Mouse (Mus musculus): ENCODE results near the gene Rad9b. TPM values are rescaled to one million over a fixed set of nuclear protein-coding genes. Genes with fewer than 3 reads are reported as not detected.

Rad9b gene
- polyA plus RNA-seq, 1 experiment from 2014 or later = 5.9 TPM

DNA sequence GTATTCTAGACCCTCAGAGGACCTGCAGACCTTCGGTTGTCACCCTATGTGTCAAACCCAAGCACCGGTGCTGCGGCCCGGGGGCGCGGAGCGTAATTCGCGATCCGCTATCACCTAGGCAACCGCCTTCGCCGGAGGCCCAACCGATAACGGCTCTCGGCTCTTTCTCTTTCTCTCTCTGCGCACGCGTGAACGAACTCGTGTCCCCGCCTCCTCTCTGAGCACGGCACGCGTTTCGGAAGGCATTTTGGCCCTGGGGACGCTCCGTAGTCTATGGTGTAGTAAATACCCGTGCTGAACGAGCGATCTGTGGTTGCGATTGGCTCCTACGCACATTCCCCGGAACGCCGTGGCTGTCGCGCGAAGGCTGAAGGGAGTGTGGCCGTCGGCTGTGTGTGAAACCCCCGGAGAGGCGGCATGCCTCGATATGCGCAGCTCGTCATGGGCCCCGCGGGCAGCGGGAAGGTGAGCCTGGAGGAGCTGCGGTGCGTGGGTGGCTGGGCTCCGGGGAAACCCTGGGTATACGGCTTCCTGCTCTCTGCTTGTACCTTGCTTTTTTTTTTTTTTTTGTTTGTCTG, 18.2 kb upstream of the Rad9b start, which contains the start of gene Fam216a:
Fam216a (minus strand) TSS at position 173 of the 578 bp plus-strand sequence.
- ChIA-PET CTCF (no interaction called here), POLR2A (interaction anchor here (0.6 to 1.7 kb wide), 3 partner anchors 20 to 489 kb away, joined by 3 to 4 read pairs (median 3); no protein-coding TSS in a partner anchor)
- DNase-seq (ENCODE audit: low read depth, low spot score) = peak; percentile 99
- ATAC-seq = peak; percentile 86
- in situ Hi-C loops (cut with MboI; ENCODE audit: low pct_unique_long_range_greater_than_20kb) = no loop called here
- no peaks in the 10 kb centered on the region for H3K27me3 ChIP-seq
- no peak for TF ChIP-seq CTCF (IDR thresholded peaks at IDR 0.05)

GRCm38 (mm10) chr5:122371591-122372191, 17.7 kb upstream of the Rad9b start, which contains the start of gene Gpn3:
TSS of gene Gpn3 (plus strand) at chr5:122371876.
- POLR2A ChIA-PET = interaction anchor here (0.7 to 1.7 kb wide), 3 partner anchors 20 to 336 kb away, joined by 3 to 4 read pairs (median 3); partner anchors contain the start of gene P2rx4
- H3K27me3 ChIP-seq = no peaks in the 10 kb centered on the region
- ATAC-seq (peak; percentile 78), DNase-seq (ENCODE audit: low read depth, low spot score) (no peak)
- TF ChIP-seq CTCF (IDR thresholded peaks at IDR 0.05) = no peak
- in situ Hi-C loops (cut with MboI; ENCODE audit: low pct_unique_long_range_greater_than_20kb) = no loop called here
- CTCF ChIA-PET = interaction anchor here (2.2 kb wide), 1 partner anchor 8 kb away, joined by 7 read pairs; no protein-coding TSS in a partner anchor

GRCm38 (mm10) chr5:122354492-122355067, 547 bp upstream of the Rad9b start:
- POLR2A ChIA-PET = interaction anchor here (0.7 kb wide), 2 partner anchors 9 to 22 kb away, joined by 3 to 4 read pairs; no protein-coding TSS in a partner anchor
- peak; percentile 41 for TF ChIP-seq CTCF (IDR thresholded peaks at IDR 0.05)
- H3K27me3 ChIP-seq = no peaks in the 10 kb centered on the region
- in situ Hi-C loops (cut with MboI; ENCODE audit: low pct_unique_long_range_greater_than_20kb) = no loop called here
- peak; percentile 44 for ATAC-seq
- DNase-seq (ENCODE audit: low read depth, low spot score) = no peak
- CTCF ChIA-PET = interaction anchor here (0.7 kb wide), 1 partner anchor 26 kb away, joined by 3 read pairs; no protein-coding TSS in a partner anchor

- in situ Hi-C loops (cut with MboI; ENCODE audit: low pct_unique_long_range_greater_than_20kb) = loop anchor here (5.0 to 10.0 kb wide), 2 partner anchors 78 to 221 kb away; no protein-coding TSS in a partner anchor
- ATAC-seq (no peak), DNase-seq (ENCODE audit: low read depth, low spot score) (no peak)
- H3K27me3 ChIP-seq = no peaks in the 10 kb centered on the region
- TF ChIP-seq CTCF (IDR thresholded peaks at IDR 0.05) = peak; percentile 47
- CTCF ChIA-PET = interaction anchor here (1.5 to 6.1 kb wide), 3 partner anchors 59 to 80 kb away, joined by 5 to 90 read pairs (median 18); partner anchors contain the start of gene Tctn1
- POLR2A ChIA-PET = interaction anchor here (1.2 to 2.5 kb wide), 2 partner anchors 60 to 82 kb away, joined by 3 to 16 read pairs; partner anchors contain the start of gene Tctn1
Measured at GRCm38 (mm10) chr5:122345777-122346176, 8.3 kb downstream of the Rad9b start.

- TF ChIP-seq CTCF (IDR thresholded peaks at IDR 0.05) = peak; percentile 93
- in situ Hi-C loops (cut with MboI; ENCODE audit: low pct_unique_long_range_greater_than_20kb) = loop anchor here (10.0 kb wide), 1 partner anchor 219 kb away; no protein-coding TSS in a partner anchor
- no peak for ATAC-seq
- POLR2A ChIA-PET = interaction anchor here (0.6 to 2.5 kb wide), 5 partner anchors 9 to 80 kb away, joined by 3 to 16 read pairs (median 3); partner anchors contain the start of gene Tctn1
- no peaks in the 10 kb centered on the region for H3K27me3 ChIP-seq
- no peak for DNase-seq (ENCODE audit: low read depth, low spot score)
- CTCF ChIA-PET = interaction anchor here (1.1 to 6.1 kb wide), 21 partner anchors 9 to 214 kb away, joined by 3 to 90 read pairs (median 6); partner anchors contain the start of gene Tctn1
Measured at GRCm38 (mm10) chr5:122344260-122344659, 9.8 kb downstream of the Rad9b start.

- H3K27me3 ChIP-seq = no peaks in the 10 kb centered on the region
- ATAC-seq (no peak), DNase-seq (ENCODE audit: low read depth, low spot score) (no peak)
- ChIA-PET CTCF (interaction anchor here (0.7 to 6.1 kb wide), 25 partner anchors 8 to 214 kb away, joined by 3 to 90 read pairs (median 6); partner anchors contain the start of gene Tctn1), POLR2A (interaction anchor here (0.7 to 2.5 kb wide), 4 partner anchors 10 to 70 kb away, joined by 3 to 16 read pairs (median 4); no protein-coding TSS in a partner anchor)
- no peak for TF ChIP-seq CTCF (IDR thresholded peaks at IDR 0.05)
- in situ Hi-C loops (cut with MboI; ENCODE audit: low pct_unique_long_range_greater_than_20kb) = loop anchor here (10.0 kb wide), 1 partner anchor 219 kb away; no protein-coding TSS in a partner anchor
Measured at GRCm38 (mm10) chr5:122343768-122344167, 10.3 kb downstream of the Rad9b start.

GRCm38 (mm10) chr5:122342874-122343273, 11.2 kb downstream of the Rad9b start:
- in situ Hi-C loops (cut with MboI; ENCODE audit: low pct_unique_long_range_greater_than_20kb) = loop anchor here (10.0 kb wide), 1 partner anchor 218 kb away; no protein-coding TSS in a partner anchor
- ChIA-PET POLR2A (no interaction called here), CTCF (interaction anchor here (0.6 to 6.1 kb wide), 20 partner anchors 7 to 77 kb away, joined by 3 to 90 read pairs (median 6); partner anchors contain the start of gene Tctn1)
- no peak for TF ChIP-seq CTCF (IDR thresholded peaks at IDR 0.05)
- ATAC-seq (no peak), DNase-seq (ENCODE audit: low read depth, low spot score) (no peak)
- H3K27me3 ChIP-seq = no peaks in the 10 kb centered on the region

DNA sequence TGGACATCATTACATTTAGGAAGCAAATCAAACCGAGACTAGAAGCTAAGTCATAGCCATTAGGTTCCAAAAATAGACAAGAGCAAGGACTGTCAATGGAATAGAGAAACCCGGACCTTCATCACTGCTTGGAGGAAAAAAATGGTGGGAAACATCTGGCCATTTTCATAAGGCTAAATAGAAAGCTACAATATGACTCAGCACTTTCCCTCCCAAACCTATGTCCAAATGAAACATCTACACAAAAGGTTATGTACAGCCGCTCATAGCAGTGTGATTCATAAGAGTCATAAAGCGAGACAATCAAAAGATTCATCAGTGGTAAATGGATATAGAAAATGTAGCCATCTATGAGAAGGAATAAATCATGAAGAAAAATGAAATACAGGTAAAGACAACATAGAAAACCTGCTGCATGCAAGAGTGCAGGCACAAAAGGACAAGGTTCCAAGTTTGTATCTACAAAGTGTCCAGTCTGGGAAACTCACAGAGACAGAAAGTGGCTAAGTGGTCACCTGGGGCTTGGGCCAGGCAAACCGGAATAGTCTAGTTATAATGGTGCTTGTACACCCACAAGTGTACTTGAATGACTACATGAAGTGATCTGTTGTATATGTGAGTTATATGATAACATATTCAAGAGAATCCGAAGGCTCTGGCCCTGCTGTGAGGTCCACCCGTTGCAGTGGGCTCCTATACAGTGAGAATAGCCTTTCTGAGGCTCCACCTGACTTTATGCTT, 17.3 kb downstream of the Rad9b start:
- no peak for TF ChIP-seq CTCF (IDR thresholded peaks at IDR 0.05)
- DNase-seq (ENCODE audit: low read depth, low spot score) (no peak), ATAC-seq (no peak)
- CTCF ChIA-PET = interaction anchor here (1.7 to 2.6 kb wide), 2 partner anchors 11 to 29 kb away, joined by 3 to 7 read pairs; no protein-coding TSS in a partner anchor
- POLR2A ChIA-PET = no interaction called here
- H3K27me3 ChIP-seq = no peaks in the 10 kb centered on the region
- in situ Hi-C loops (cut with MboI; ENCODE audit: low pct_unique_long_range_greater_than_20kb) = no loop called here

DNA sequence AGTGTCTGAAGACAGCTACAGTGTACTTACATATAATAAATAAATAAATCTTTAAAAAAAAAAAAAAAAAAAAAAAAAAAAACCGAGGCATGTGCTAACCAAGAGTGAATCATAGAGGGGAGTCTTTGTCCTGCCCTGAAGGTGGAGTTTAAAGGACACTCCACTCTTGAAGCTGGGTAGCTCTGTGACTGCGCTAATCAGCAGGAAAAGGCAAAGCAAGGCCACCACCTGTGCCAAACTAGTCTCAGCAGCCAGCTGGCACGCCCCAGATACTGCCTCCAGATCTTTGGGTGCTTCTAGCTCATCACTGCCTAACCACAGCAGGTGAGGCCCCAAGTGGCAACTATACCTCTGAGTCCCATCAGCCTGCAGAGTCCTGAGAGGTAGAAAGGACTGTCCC, 19.4 kb downstream of the Rad9b start:
- ATAC-seq (no peak), DNase-seq (ENCODE audit: low read depth, low spot score) (no peak)
- ChIA-PET POLR2A (no interaction called here), CTCF (interaction anchor here (0.7 to 2.6 kb wide), 6 partner anchors 9 to 67 kb away, joined by 3 to 8 read pairs (median 5); no protein-coding TSS in a partner anchor)
- H3K27me3 ChIP-seq = no peaks in the 10 kb centered on the region
- no peak for TF ChIP-seq CTCF (IDR thresholded peaks at IDR 0.05)
- in situ Hi-C loops (cut with MboI; ENCODE audit: low pct_unique_long_range_greater_than_20kb) = no loop called here
